Mouse (Mus musculus) heart, embryonic 11.5 days (tissue): ENCODE measurements around the gene Rps6. TPM values are rescaled to one million over a fixed set of nuclear protein-coding genes. Genes with fewer than 3 reads are reported as not detected.
"Not testable (repeated sequence)": the region's sequence is repeated elsewhere in the genome, so short reads cannot be mapped to it uniquely, and the experiment has no call there.

Experiments used
- ATAC-seq: fragments of 200-750 bp; cut with Nextera tagmentation; replicated peaks from 2 replicates; pipeline ENCODE4 v1.8.0; 2017; ENCODE audit warnings: moderate library complexity; ENCODE audit not compliant: insufficient number of reproducible peaks, low FRiP score, low TSS enrichment
- H3K27ac ChIP-seq: fragments of 300-500 bp; sonication (generic); 2 replicates; pipeline ENCODE4 v1.5.1; 2014; ENCODE audit warnings: mild to moderate bottlenecking, low read depth, low read length
- H3K27me3 ChIP-seq: fragments of 300-500 bp; sonication (generic); 2 replicates; pipeline ENCODE4 v1.6.1; 2014; ENCODE audit warnings: mild to moderate bottlenecking, low read length, mixed read lengths; ENCODE audit not compliant: control insufficient read depth, insufficient read depth
- H3K36me3 ChIP-seq: fragments of 300-500 bp; sonication (generic); 2 replicates; pipeline ENCODE4 v1.6.1; 2014; ENCODE audit warnings: mild to moderate bottlenecking, low read length, moderate library complexity, mixed read lengths; ENCODE audit not compliant: control insufficient read depth, insufficient read depth
- H3K4me1 ChIP-seq: fragments of 300-500 bp; sonication (generic); 2 replicates; pipeline ENCODE4 v1.6.1; 2014; ENCODE audit warnings: low read length; ENCODE audit not compliant: control insufficient read depth, insufficient read depth
- H3K4me2 ChIP-seq: fragments of 300-500 bp; sonication (generic); 2 replicates; pipeline ENCODE4 v1.6.1; 2014; ENCODE audit warnings: mild to moderate bottlenecking, moderate library complexity
- H3K4me3 ChIP-seq: fragments of 300-500 bp; sonication (generic); 2 replicates; pipeline ENCODE4 v1.5.1; 2014; ENCODE audit warnings: low read depth, low read length
- H3K9ac ChIP-seq: fragments of 300-500 bp; sonication (generic); 2 replicates; pipeline ENCODE4 v1.6.1; 2014; ENCODE audit warnings: mild to moderate bottlenecking, low read depth, low read length, moderate library complexity
- H3K9me3 ChIP-seq: fragments of 300-500 bp; sonication (generic); replicated peaks from 2 replicates; pipeline ENCODE4 v1.6.1; 2016; ENCODE audit warnings: low read length; ENCODE audit not compliant: control insufficient read depth
- WGBS: fragments of 180-500 bp; shearing (Covaris S2); extraction: QIAGEN DNeasy Blood & Tissue Kit; methylation state at CpG from one replicate; pipeline ENCODE4 v1.1.7; 2014; ENCODE audit not compliant: insufficient replicate concordance; 5-methylcytosine and 5-hydroxymethylcytosine counted together
- polyA plus RNA-seq: library from polyadenylated mRNA; unstranded; fragments of >200 nt; fragmentation: Nextera tagmentation; extraction: Ambion mirVana; gene quantifications from 2 replicates; pipeline ENCODE4 v1.2.1, GENCODE M21; 2014

Gene Rps6
- polyA plus RNA-seq, 1 experiment from 2014 or later = 587 TPM

GRCm38 (mm10) chr4:86858070-86858440, 843 bp upstream of the Rps6 start:
- H3K27ac ChIP-seq = peak overlapping the region; percentile 95; the same call in 1 of the 2 replicates
- no peaks in the 10 kb centered on the region for H3K27me3 ChIP-seq
- H3K36me3 ChIP-seq = peaks cover 20% of the 10 kb centered on the region
- peaks cover 8% of the 10 kb centered on the region for H3K4me1 ChIP-seq
- peak overlapping the region; percentile 87 for H3K4me2 ChIP-seq
- ATAC-seq = no peak
- H3K4me3 ChIP-seq = peak overlapping the region; percentile 97
- H3K9me3 ChIP-seq = no peaks in the 10 kb centered on the region
- WGBS = 55% methylated on average over 12 of the region's 12 CpGs
- peak overlapping the region; percentile 82 for H3K9ac ChIP-seq

- peak overlapping the region; percentile 95 for H3K27ac ChIP-seq
- peak overlapping the region; percentile 97 for H3K4me3 ChIP-seq
- WGBS = 2% methylated on average over 50 of the region's 50 CpGs
- H3K9ac ChIP-seq = peak overlapping the region; percentile 100
- peak overlapping the region; percentile 87 for H3K4me2 ChIP-seq
- no peaks in the 10 kb centered on the region for H3K27me3 ChIP-seq
- 0 out of 2 replicates have a peak, but pooled peaks have one; percentile 2 for ATAC-seq
- H3K4me1 ChIP-seq = peaks cover 8% of the 10 kb centered on the region
- peaks cover 26% of the 10 kb centered on the region for H3K36me3 ChIP-seq
- H3K9me3 ChIP-seq = no peaks in the 10 kb centered on the region
Measured at GRCm38 (mm10) chr4:86856304-86857112, 704 bp downstream of the Rps6 start.

GRCm38 (mm10) chr4:86852813-86853590, 4.2 kb downstream of the Rps6 start:
- WGBS = 69% methylated on average over 4 of the region's 4 CpGs
- no peaks in the 10 kb centered on the region for H3K27me3 ChIP-seq
- H3K9ac ChIP-seq = no peak overlapping the region
- no peak overlapping the region for H3K4me2 ChIP-seq
- peaks cover 26% of the 10 kb centered on the region for H3K36me3 ChIP-seq
- H3K27ac ChIP-seq = 0 out of 2 replicates have a peak overlapping the region, but pooled peaks have one; percentile 22
- no peak overlapping the region for H3K4me3 ChIP-seq
- peaks cover 4% of the 10 kb centered on the region for H3K4me1 ChIP-seq
- ATAC-seq = no peak
- H3K9me3 ChIP-seq = no peaks in the 10 kb centered on the region

- WGBS = 46% methylated on average over 3 of the region's 3 CpGs
- ATAC-seq = no peak
- 0 out of 2 replicates have a peak overlapping the region, but pooled peaks have one; percentile 6 for H3K27ac ChIP-seq
- peaks cover 2% of the 10 kb centered on the region; the same call in 1 of the 2 replicates for H3K4me1 ChIP-seq
- H3K9me3 ChIP-seq = no peaks in the 10 kb centered on the region
- H3K4me3 ChIP-seq = no peak overlapping the region
- H3K9ac ChIP-seq = 0 out of 2 replicates have a peak overlapping the region, but pooled peaks have one; percentile 16
- H3K27me3 ChIP-seq = no peaks in the 10 kb centered on the region
- H3K36me3 ChIP-seq = peaks cover 26% of the 10 kb centered on the region
- H3K4me2 ChIP-seq = no peak overlapping the region
Measured at GRCm38 (mm10) chr4:86852018-86852417, 5.2 kb downstream of the Rps6 start.

GRCm38 (mm10) chr4:86851331-86851730, 5.9 kb downstream of the Rps6 start:
- Histone ChIP-seq H3K27me3 (no peaks in the 10 kb centered on the region), H3K4me1 (peaks cover 2% of the 10 kb centered on the region; the same call in 1 of the 2 replicates), H3K36me3 (peaks cover 26% of the 10 kb centered on the region), H3K4me3 (no peak overlapping the region), H3K9me3 (no peaks in the 10 kb centered on the region), H3K4me2 (no peak overlapping the region), H3K9ac (no peak overlapping the region), H3K27ac (no peak overlapping the region)
- 70% methylated on average over 2 of the region's 2 CpGs for WGBS
- no peak for ATAC-seq

- WGBS = 69% methylated on average over 2 of the region's 2 CpGs
- peaks cover 5% of the 10 kb centered on the region for H3K36me3 ChIP-seq
Measured at GRCm38 (mm10) chr4:86847246-86847645, 10.0 kb downstream of the Rps6 start.

GRCm38 (mm10) chr4:86845384-86845783, 11.8 kb downstream of the Rps6 start:
- Histone ChIP-seq H3K36me3 (peaks cover 7% of the 10 kb centered on the region), H3K27me3 (no peaks in the 10 kb centered on the region), H3K9me3 (no peaks in the 10 kb centered on the region), H3K4me1 (no peaks in the 10 kb centered on the region), H3K9ac (no peak overlapping the region), H3K4me2 (no peak overlapping the region), H3K4me3 (no peak overlapping the region), H3K27ac (no peak overlapping the region)
- WGBS = 95% methylated on average over 3 of the region's 3 CpGs
- ATAC-seq = no peak

More at GRCm38 (mm10) chr4:86847246-86847645, 10.0 kb downstream of the Rps6 start:
- H3K4me1 ChIP-seq = peaks cover 2% of the 10 kb centered on the region; the same call in 1 of the 2 replicates
- no peak overlapping the region for H3K27ac ChIP-seq
- no peak overlapping the region for H3K4me2 ChIP-seq
- no peaks in the 10 kb centered on the region for H3K9me3 ChIP-seq
- no peaks in the 10 kb centered on the region for H3K27me3 ChIP-seq
- H3K9ac ChIP-seq = no peak overlapping the region
- ATAC-seq = no peak
- H3K4me3 ChIP-seq = no peak overlapping the region

- not testable (repeated sequence) for H3K27ac ChIP-seq, H3K4me2 ChIP-seq, H3K4me3 ChIP-seq, H3K9ac ChIP-seq, ATAC-seq, H3K9me3 ChIP-seq, H3K27me3 ChIP-seq, H3K4me1 ChIP-seq
- peaks cover 20% of the 10 kb centered on the region for H3K36me3 ChIP-seq
- 93% methylated on average over 2 of the region's 2 CpGs for WGBS
Measured at GRCm38 (mm10) chr4:86841141-86841540, 16.1 kb downstream of the Rps6 start.
